Mouse (Mus musculus): ENCODE data around the gene Cryba1. TPM values are rescaled to one million over a fixed set of nuclear protein-coding genes. Genes with fewer than 3 reads are reported as not detected.

Cryba1 gene
- total RNA-seq, 2 experiments from 2014 or later = not detected

DNA sequence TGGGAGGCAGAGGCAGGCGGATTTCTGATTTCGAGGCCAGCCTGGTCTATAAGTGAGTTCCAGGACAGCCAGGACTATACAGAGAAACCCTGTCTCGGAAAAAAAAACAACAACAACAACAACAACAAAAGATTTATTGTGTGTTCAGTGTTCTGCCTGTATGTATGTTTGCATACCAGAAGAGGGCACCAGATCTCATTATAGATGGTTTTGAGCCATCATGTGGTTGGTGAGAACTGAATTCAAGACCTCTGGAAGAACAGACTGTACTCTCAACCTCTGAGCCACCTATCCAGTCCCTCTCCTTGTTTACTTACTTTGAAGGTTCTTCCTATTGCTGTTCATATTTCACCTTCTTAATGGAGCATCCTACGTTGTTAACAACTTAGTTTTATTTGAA, 3.7 kb downstream of the Cryba1 start:
- DNase-seq (ENCODE audit: low spot score in 2 of 2) = no peak

DNA sequence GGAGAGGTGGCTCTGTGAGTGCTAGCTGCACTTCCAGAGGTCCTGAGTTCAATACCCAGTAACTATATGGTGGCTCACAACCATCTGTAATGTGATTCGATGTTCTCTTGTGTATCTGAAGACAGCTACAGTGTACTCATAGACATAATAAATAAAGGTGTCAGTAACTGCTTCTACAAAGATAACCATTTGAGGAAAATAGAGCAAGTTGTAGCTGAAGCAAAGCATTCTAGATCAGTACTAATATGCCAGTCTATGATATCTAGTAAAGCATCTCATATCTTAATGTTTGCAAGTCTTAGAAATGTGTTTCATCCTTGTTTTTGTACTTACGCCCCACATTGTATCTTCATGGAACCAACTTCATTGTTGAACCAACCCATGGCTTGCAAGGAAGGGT, 6.0 kb downstream of the Cryba1 start:
- DNase-seq (ENCODE audit: low spot score in 2 of 2) = no peak

DNA sequence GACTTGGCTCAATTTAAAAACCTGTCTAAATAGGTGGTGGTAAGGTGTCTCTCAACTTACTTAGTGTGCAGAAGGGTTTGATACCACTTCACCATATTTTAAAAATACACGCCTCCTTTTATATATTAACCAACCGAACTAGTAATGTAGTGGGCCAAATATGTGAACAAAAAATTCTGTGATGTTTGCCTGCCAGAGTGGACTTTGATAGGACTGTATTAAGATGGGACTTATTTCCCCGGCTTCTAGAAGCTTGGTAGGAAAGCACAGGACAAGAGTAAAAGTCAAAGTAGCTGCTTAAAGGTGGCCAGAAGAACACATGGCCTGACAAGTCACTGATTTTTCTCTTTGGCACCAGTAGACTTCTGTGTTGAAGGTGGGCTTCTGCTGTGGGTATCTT, 11.3 kb downstream of the Cryba1 start:
- DNase-seq (ENCODE audit: low spot score in 2 of 2) = no peak

DNA sequence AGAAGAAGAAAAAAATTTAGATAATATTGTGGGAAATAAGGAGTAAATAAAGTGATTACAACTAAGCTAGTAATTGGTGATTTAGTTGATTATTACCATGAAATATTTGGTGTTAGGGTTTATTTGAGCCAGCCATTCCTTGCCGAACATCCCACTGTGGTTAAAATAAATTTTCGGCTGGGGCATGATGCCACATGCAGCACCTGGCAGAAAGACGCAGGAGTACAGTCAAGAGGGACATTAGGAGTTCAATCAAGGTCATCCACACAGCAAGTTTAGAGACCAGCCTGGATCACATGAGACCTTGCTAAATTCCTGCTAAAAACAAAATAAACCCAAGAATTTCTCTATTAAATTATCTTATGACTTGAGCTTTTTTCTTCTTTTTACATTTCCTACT, 16.0 kb downstream of the Cryba1 start:
- no peak for DNase-seq (ENCODE audit: low spot score in 2 of 2)

DNA sequence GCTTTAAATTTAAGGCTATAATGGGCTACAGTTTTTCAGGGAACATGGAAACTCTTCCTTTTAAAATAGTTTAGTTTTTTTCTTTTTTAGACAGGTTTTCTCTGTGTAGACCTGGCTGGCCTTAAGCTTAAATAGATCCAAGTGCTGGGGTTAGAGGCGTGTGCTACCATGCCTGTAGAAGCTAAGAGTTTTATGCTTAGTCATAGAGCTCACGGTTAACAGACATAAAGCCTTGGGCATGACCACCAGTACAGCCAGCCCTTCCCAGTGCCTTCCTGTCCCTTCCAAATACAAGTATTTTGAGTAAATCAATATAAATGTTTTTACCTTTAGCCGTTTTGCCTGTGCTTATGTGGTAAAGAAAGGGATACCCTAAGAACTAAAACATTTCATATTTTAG, 19.2 kb downstream of the Cryba1 start:
- DNase-seq (ENCODE audit: low spot score in 2 of 2) = no peak

DNA sequence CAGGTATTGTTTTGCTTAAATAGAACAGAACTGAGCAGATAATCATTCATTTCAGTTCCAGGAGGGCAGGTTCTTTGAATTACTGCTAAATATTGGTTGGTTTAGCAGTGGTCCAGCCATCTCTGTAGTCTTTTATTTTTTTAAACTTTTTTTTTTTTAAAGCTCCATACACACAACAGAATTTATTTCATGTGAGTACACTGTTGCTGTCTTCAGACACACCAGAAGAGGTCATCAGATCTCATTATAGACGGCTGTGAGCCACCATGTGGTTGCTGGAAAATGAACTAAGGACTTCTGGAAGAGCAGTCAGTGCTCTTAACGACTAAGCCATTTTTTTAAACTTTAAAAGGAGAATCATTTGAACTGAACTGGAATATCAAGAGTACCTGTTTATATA, 27.9 kb downstream of the Cryba1 start:
- no peak for DNase-seq (ENCODE audit: low spot score in 2 of 2)

DNA sequence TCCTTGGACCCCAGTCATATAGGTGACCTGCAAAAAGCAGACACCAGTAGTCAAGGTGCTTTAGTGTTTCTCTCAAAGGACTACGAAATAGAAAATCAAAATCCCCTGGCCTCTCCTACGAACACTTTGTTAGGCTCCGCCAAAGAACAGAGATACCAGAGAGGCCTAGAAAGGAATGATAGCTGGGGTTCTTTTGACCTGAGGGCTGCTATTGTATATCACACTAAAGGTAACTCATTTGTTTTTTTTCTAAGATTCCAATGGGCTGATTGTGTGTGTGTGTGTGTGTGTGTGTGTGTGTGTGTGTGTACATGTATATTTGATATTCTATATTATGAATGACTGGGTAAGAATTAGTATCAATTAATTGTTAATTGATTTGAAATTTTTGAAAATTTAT, 32.1 kb downstream of the Cryba1 start:
- no peak for DNase-seq (ENCODE audit: low spot score in 2 of 2)

DNA sequence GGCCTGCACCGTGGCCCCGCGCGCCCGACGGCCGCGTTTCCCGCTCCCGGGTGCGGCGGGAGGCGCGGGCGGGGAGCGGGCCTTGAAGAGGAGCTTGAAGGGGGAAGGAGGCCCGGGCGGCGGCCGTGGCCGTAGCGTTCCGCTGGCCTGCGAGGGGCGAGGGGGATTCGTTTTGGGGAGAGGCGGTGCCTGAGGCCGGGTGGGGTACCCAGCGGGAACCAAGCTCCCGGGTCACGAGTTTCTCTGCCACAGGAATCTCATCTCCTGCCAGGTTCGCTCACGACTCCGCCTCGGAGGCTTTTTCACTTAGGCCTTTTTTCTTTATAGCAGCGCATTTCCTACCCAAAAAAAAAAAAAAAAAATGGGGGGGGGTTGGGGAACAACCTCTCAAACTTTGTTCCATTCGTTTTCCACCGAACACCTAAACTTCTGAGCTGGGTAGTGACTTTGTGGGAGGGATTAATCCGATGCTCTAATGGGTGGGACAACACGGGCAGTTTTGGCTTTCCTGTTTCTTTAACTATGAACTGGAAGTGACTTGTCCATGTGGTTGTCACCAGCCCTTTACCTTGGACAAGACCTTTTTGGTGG, 37.4 kb downstream of the Cryba1 start:
- DNase-seq (ENCODE audit: low spot score in 2 of 2) = peak in 1 of 2 experiments; percentile 30

DNA sequence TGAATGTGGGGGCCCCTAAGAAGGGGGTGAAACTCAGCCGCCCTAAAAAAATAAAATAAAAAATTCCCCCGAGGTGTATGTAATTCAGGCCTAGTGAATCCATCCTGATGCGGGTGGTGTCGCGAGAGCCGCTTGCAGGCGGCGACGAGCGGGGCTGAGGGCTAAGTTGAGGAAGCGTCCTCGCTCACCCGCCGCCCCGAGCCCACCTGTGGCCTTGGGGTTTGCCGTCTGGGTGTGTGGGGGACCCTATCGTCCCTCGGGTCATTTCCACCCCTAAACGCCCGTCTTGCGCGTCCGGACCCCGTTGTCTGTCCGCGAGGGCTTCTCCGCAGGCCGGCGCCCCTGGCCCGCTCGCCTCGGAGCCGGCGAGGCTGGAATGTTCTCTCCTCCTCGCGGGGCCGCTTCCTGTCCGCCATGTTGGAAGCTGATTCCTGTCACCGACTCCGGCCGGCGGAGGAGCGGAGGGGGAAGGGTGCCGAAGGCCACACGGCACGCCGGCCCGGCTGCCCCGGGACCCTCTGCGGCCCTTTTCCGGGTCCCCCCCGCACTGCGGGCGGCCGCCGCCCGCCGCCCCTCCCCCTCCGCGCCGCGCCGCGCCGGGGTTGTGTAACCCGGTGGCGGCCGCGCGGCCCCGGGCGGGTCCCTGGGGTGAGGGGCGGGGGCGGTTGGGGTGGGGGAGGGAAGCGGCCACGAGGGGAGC, 38.1 kb downstream of the Cryba1 start:
- DNase-seq (ENCODE audit: low spot score in 2 of 2) = peak; percentile 31 to 57

DNA sequence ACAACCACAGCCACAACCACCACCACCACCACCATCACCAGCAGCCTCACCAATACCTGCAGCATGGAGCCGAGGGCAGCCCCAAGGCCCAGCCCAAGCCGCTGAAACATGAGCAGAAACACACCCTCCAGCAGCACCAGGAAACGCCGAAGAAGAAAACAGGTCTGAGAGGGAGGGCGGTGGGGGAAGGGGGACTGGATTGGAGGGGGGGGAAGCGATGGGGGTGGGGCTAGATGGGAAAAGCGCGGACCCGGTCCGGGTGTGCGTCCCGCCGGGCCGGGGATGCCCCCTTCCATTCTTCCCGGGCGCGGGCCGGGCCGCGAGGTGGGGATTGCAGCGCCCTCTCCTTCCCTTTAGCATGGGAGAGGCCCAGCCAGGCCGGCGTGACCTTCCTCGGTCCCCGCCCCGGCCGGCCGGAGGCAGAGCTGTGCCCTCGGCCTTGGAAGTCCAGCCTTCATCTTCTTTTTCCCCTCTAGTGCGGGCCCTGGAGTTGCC, 38.7 kb downstream of the Cryba1 start:
- DNase-seq (ENCODE audit: low spot score in 2 of 2) = peak; percentile 19 to 26

DNA sequence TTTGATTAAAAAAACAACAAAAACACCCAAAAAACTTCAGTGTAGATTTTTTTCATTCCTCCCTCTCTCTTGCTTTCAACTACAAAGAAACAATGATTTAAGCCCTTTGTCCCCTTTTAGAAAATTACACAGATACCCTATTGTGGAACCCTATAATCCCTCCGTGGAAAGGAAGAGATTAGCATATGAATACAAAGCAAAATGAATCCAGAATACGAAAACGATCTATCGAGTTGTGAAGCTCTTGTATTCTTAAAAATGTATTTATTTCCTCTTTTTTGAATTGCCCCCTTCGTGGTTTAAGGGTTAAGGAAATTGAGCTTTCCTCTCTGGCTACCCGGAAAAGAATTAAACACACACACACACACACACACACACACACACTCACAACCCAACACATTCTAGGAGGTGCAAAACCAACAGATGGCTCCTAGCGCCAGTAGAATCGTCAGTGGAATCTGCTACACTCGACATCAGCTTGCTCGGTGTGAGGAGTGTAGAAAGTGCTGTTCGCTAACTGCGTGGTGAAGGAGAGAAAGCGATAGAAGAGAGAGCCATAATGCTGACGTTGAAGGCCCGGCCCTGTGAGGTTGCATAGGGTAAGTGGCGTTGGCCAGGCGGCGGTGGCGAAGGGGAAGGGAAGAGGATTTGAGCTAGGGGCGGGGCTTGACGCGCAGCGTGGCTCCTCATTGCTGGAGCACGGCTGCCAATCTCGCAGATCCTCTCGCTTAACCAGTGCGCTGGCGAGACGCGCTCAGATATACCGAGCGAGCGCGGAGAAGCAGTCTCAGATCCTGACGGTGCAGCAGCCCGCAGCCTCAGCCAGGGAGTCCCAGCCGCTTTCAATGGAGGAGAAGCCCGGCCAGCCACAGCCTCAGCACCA, 39.5 kb downstream of the Cryba1 start, which contains the start of gene Nufip2:
Nufip2 (plus strand) TSS at position 773 of the 883 bp plus-strand sequence.
- DNase-seq (ENCODE audit: low spot score in 2 of 2) = peak; percentile 99

DNA sequence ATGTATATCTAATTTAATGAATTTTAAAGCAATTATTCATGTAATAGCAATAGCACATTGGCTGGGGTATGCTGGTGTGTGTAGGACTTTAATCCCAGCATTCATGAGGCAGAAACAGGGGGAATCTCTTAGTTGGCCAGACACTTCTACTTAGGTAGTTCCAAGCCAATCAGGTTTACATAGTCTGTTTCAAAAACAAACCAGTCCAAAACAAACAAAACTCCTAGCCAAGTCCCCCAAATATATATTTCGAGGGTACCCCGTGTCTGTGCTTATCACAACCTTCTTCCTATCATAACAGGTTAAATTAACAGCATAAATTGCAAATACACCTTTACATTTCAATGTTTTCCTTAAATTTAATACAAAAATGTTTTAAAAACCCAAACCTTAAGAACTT, 40.2 kb downstream of the Cryba1 start:
- DNase-seq (ENCODE audit: low spot score in 2 of 2) = no peak

DNA sequence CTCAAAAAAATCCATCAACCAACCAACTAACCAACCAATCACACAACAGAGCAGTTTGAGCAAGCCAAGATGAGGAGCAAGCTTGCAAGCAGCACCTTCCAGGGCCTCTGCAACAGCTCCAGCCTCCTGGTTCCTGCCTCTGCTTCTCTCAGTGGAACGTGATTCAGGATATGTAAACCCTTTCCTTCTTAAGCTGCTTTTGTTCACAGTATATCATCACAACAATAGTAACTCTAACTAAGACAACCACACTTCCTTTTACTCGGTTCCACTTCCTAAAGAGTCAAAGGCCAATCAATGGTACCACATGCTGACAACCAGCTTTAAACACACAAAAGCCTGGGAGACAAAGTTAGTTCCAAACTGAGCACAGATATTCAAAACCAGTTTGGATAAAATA, 45.1 kb downstream of the Cryba1 start:
- no peak for DNase-seq (ENCODE audit: low spot score in 2 of 2)

DNA sequence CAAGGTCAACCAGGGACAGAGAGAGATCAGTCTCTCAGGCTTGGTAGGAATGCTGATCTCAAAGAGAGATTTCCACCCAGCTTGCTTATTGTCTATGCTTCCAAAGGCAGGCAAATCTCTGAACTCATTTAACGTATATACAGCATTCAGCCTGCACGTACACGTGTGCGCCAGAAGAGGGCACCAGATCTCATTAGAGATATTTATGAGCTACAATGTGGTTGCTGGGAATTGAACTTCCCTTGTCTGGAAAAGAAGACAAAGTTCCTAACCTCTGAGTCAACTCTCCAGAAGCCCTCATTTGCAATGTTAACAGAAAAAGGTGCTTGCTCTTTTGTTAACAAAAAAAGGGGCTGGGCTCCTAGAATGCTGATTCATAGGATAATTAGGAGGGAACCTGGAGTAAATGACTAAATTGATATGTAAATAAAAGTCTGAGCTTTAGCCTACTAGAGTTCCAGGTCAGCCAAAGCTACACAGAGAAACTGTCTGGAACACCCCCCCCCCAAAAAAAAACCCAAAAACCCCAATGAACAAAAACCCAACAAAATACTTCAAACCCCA, 51.6 kb downstream of the Cryba1 start:
- no peak for DNase-seq (ENCODE audit: low spot score in 2 of 2)

DNA sequence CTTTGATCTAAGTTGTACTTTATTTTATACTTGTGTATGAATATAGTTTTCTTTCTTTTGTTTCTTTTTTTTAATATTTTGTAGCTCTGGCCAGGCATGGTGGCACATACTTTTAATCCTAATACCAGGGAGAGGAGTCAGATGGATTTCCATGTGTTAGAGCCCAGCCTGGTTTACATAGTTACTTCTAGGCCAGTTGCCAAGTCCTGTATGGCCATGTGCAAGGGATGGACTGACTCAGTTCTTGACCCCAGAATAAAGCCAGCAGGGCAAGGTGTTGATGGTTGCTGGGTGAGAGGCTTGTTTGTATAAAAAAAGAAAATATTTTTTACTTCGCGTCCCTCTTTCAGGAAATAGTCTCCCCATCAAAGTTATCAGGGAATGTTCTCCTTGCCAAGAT, 52.3 kb downstream of the Cryba1 start:
- no peak for DNase-seq (ENCODE audit: low spot score in 2 of 2)

Other genes starting within 250 kb of the Cryba1 start
- gene Ankrd13b, start 235.6 kb downstream of the Cryba1 start, total RNA-seq (2021) = 100 to 1,000 TPM; 122 TPM
- gene Git1, start 231.7 kb downstream of the Cryba1 start, total RNA-seq (2021) = 100 to 1,000 TPM; 164 to 177 TPM
- gene Abhd15, start 210.2 kb downstream of the Cryba1 start, total RNA-seq (2021) = 1 to 10 TPM; 1.9 to 2.4 TPM
- gene Trp53i13, start 209.3 kb downstream of the Cryba1 start, total RNA-seq (2021) = 1 to 10 TPM; 5.8 to 6.7 TPM
- not detected for gene Gm10392, start 206.1 kb downstream of the Cryba1 start, total RNA-seq (2021)
- gene Taok1, start 117.5 kb downstream of the Cryba1 start, total RNA-seq (2021) = 100 to 1,000 TPM; 115 to 127 TPM
- gene Nufip2, start 39.1 kb downstream of the Cryba1 start, total RNA-seq (2021) = 10 to 100 TPM; 78.2 to 87.1 TPM
- gene Myo18a, start 38.0 kb upstream of the Cryba1 start, total RNA-seq (2021) = 100 to 1,000 TPM; 159 to 173 TPM
- not detected for gene Gm10277, start 62.5 kb upstream of the Cryba1 start, total RNA-seq (2021)
- gene Pipox, start 168.8 kb upstream of the Cryba1 start, total RNA-seq (2021) = 1 to 10 TPM in 1 of 2 experiments, under 1 TPM in 1; 0.88 to 1.4 TPM
- gene Sez6, start 205.5 kb upstream of the Cryba1 start, total RNA-seq (2021) = 100 to 1,000 TPM; 162 to 163 TPM